Mouse (Mus musculus) liver, adult 2 months (tissue): ENCODE results near the gene Tas1r1. TPM values are rescaled to one million over a fixed set of nuclear protein-coding genes. Genes with fewer than 3 reads are reported as not detected.
A peak's percentile ranks its signal among the peaks of the same experiment; 100 is the strongest.

Experiments
- DNase-seq: peaks from one replicate; pipeline ENCODE4 v3.0.0-alpha.2; 2011; ENCODE audit warnings: low read depth, low spot score; ENCODE audit errors: extremely low read depth
- H3K27ac ChIP-seq: fragments of 200-500 bp; replicated peaks from 2 replicates; pipeline ENCODE4 v1.5.1; 2012; ENCODE audit warnings: low read depth, mild to moderate bottlenecking, control low read depth, inconsistent platforms, low read length; ENCODE audit not compliant: insufficient read depth
- H3K27me3 ChIP-seq: fragments of 200-500 bp; 2 replicates; pipeline ENCODE4 v1.6.1; 2012; ENCODE audit warnings: mild to moderate bottlenecking, moderate library complexity, low read length, inconsistent platforms; ENCODE audit not compliant: control insufficient read depth, insufficient read depth
- H3K36me3 ChIP-seq: fragments of 200-500 bp; 2 replicates; pipeline ENCODE4 v1.6.1; 2012; ENCODE audit warnings: low read length, inconsistent platforms; ENCODE audit not compliant: control insufficient read depth, insufficient read depth
- H3K4me1 ChIP-seq: fragments of 200-500 bp; 2 replicates; pipeline ENCODE4 v1.6.1; 2011; ENCODE audit warnings: low read length; ENCODE audit not compliant: control insufficient read depth, insufficient read depth
- H3K4me3 ChIP-seq: fragments of 200-500 bp; 2 replicates; pipeline ENCODE4 v1.5.1; 2011; ENCODE audit warnings: low read depth, mild to moderate bottlenecking, control low read depth, low read length, moderate library complexity; ENCODE audit not compliant: insufficient read depth
- H3K79me2 ChIP-seq: fragments of 200-500 bp; 2 replicates; pipeline ENCODE4 v1.6.1; 2012; ENCODE audit warnings: inconsistent platforms, mild to moderate bottlenecking, low read length, moderate library complexity; ENCODE audit not compliant: control insufficient read depth, insufficient read depth
- H3K9ac ChIP-seq: fragments of 200-500 bp; 2 replicates; pipeline ENCODE4 v1.6.1; 2012; ENCODE audit warnings: low read depth, mild to moderate bottlenecking, control low read depth, inconsistent platforms, low read length
- CTCF ChIP-seq: fragments of 200-500 bp; IDR thresholded peaks from 2 replicates; pipeline ENCODE4 v1.5.1; 2011; ENCODE audit warnings: low read depth, low read length, control low read depth
- POLR2A ChIP-seq: fragments of 200-500 bp; IDR thresholded peaks from 2 replicates; pipeline ENCODE4 v1.6.1; 2011; ENCODE audit warnings: low read length, control low read depth; ENCODE audit not compliant: insufficient read depth; ENCODE audit errors: extremely low read depth
- WGBS: fragments of 180-500 bp; shearing (Covaris S2); methylation state at CpG from one replicate; pipeline ENCODE4 v1.1.7; 2018; 5-methylcytosine and 5-hydroxymethylcytosine counted together
- polyA plus RNA-seq: library from polyadenylated mRNA; depleted of rRNA; stranded (reverse); fragments of >200 nt; gene quantifications from 2 replicates; pipeline ENCODE4 v1.2.3, GENCODE M21; 2012
- total RNA-seq: library from RNA; depleted of rRNA; stranded (reverse); fragments of >200 nt; gene quantifications from 2 replicates; pipeline ENCODE4 v1.2.3, GENCODE M21; 2014

The Tas1r1 gene
- total and polyA plus RNA-seq, 2 experiments, result not detected

- no peak overlapping the region for H3K9ac ChIP-seq
- peaks cover 6% of the 10 kb centered on the region; the same call in 1 of the 2 replicates for H3K4me1 ChIP-seq
- H3K79me2 ChIP-seq, result no peaks in the 10 kb centered on the region
- no peaks in the 10 kb centered on the region for H3K36me3 ChIP-seq
- H3K4me3 ChIP-seq, result no peak overlapping the region
- no peak for TF ChIP-seq POLR2A
- TF ChIP-seq CTCF, result no peak
- H3K27ac ChIP-seq, result no peak overlapping the region
- H3K27me3 ChIP-seq, result no peaks in the 10 kb centered on the region
- DNase-seq, result no peak
Observed at GRCm38 (mm10) chr4:152067280-152067679, 28.9 kb upstream of the Tas1r1 start.

GRCm38 (mm10) chr4:152062390-152063110 is 24.2 kb upstream of the Tas1r1 start:
- no peaks in the 10 kb centered on the region for H3K79me2 ChIP-seq
- WGBS, result 19% methylated on average over 9 of the region's 9 CpGs
- TF ChIP-seq CTCF, result 0 out of 2 replicates have a peak, but pooled peaks have one; percentile 1
- TF ChIP-seq POLR2A, result no peak
- no peak overlapping the region for H3K9ac ChIP-seq
- DNase-seq, result peak; percentile 90
- peaks cover 11% of the 10 kb centered on the region; the same call in 1 of the 2 replicates for H3K4me1 ChIP-seq
- no peak overlapping the region for H3K4me3 ChIP-seq
- H3K36me3 ChIP-seq, result peaks cover 10% of the 10 kb centered on the region
- no peaks in the 10 kb centered on the region for H3K27me3 ChIP-seq
- H3K27ac ChIP-seq, result peak overlapping the region; percentile 63

- DNase-seq, result no peak
- Histone ChIP-seq H3K9ac (no peak overlapping the region), H3K27me3 (no peaks in the 10 kb centered on the region), H3K4me3 (no peak overlapping the region), H3K79me2 (peaks cover 19% of the 10 kb centered on the region), H3K36me3 (peaks cover 21% of the 10 kb centered on the region), H3K4me1 (peaks cover 7% of the 10 kb centered on the region; the same call in 1 of the 2 replicates), H3K27ac (no peak overlapping the region)
- 83% methylated on average over 6 of the region's 6 CpGs for WGBS
- TF ChIP-seq POLR2A, result no peak
- no peak for TF ChIP-seq CTCF
Observed at GRCm38 (mm10) chr4:152044609-152045008, 6.2 kb upstream of the Tas1r1 start.

GRCm38 (mm10) chr4:152043171-152043570 is 4.8 kb upstream of the Tas1r1 start:
- Histone ChIP-seq H3K9ac (no peak overlapping the region), H3K27me3 (no peaks in the 10 kb centered on the region), H3K27ac (no peak overlapping the region), H3K79me2 (peaks cover 24% of the 10 kb centered on the region), H3K4me1 (peaks cover 7% of the 10 kb centered on the region; the same call in 1 of the 2 replicates), H3K36me3 (peaks cover 14% of the 10 kb centered on the region), H3K4me3 (no peak overlapping the region)
- TF ChIP-seq CTCF (no peak), POLR2A (no peak)
- WGBS, result 87% methylated on average over 3 of the region's 3 CpGs
- no peak for DNase-seq

GRCm38 (mm10) chr4:152041924-152042641 is 3.7 kb upstream of the Tas1r1 start:
- Histone ChIP-seq H3K27ac (no peak overlapping the region), H3K4me3 (no peak overlapping the region), H3K4me1 (peaks cover 7% of the 10 kb centered on the region; the same call in 1 of the 2 replicates), H3K36me3 (peaks cover 11% of the 10 kb centered on the region), H3K79me2 (peaks cover 24% of the 10 kb centered on the region), H3K27me3 (no peaks in the 10 kb centered on the region), H3K9ac (no peak overlapping the region)
- 97% methylated on average over 22 of the region's 22 CpGs for WGBS
- no peak for DNase-seq
- TF ChIP-seq POLR2A (no peak), CTCF (no peak)
